Mouse (Mus musculus): ENCODE measurements at regions not wholly inside any gene's neighbourhood (a gene's known extent, or its start where the extent isn't known, plus 50 kb on each side); places are given as distances from the start of the nearest gene placed in this dataset.

DNA sequence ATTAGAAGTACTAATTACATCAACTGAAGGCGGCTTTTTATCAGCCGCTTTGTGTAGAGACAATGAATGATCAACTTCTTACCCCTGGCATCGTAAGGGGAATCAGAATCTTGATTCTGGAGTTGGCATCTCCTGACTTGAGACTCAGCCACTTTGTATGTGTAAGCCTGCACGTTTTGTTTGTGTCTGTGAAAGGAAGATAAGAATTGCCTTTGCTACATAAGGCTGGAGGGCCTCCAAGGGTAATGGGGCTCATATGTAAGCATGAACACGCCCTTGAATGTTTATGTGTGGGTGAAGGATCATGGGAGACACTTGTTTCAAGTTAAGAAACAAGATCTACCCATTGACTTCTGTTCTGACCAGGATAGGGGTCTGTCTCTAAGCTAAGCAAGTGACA lies 652.3 kb downstream of the Dhx35 start:
- TF ChIP-seq CTCF (IDR thresholded peaks at IDR 0.05) = no peak
- no peak for TF ChIP-seq POLR2A (IDR thresholded peaks at IDR 0.05; ENCODE audit: insufficient read depth, low read depth, low read length)
